Mouse (Mus musculus): ENCODE measurements around the gene Hbq1b. TPM values are rescaled to one million over a fixed set of nuclear protein-coding genes. Genes with fewer than 3 reads are reported as not detected.

Gene Hbq1b
- polyA plus RNA-seq, 1 experiment from 2014 or later: 6.9 TPM

GRCm38 (mm10) chr11:32265117-32265738 is 21.5 kb upstream of the Hbq1b start:
- Histone ChIP-seq H3K36me3 (ENCODE audit: control insufficient read depth, insufficient read depth, low read length) (peaks cover 5% of the 10 kb centered on the region; the same call in 1 of the 2 replicates), H3K4me1 (ENCODE audit: control insufficient read depth, insufficient read depth, low read length) (no peaks in the 10 kb centered on the region; the same call in none of the 2 replicates), H3K4me2 (no peak overlapping the region), H3K27ac (ENCODE audit: low read depth, low read length) (no peak overlapping the region), H3K27me3 (ENCODE audit: control insufficient read depth, insufficient read depth, low read length) (no peaks in the 10 kb centered on the region), H3K9ac (ENCODE audit: low read length) (no peak overlapping the region), H3K9me3 (ENCODE audit: control insufficient read depth, low read length) (no peaks in the 10 kb centered on the region), H3K4me3 (ENCODE audit: low read depth, low read length) (no peak overlapping the region)
- DNase-seq (ENCODE audit: low spot score, missing footprints): peak; percentile 84
- 93% methylated on average over 3 of the region's 3 CpGs for WGBS
- no peak for ATAC-seq (ENCODE audit: low FRiP score)

GRCm38 (mm10) chr11:32266194-32266593 is 20.6 kb upstream of the Hbq1b start:
- ATAC-seq (ENCODE audit: low FRiP score): no peak
- Histone ChIP-seq H3K4me1 (ENCODE audit: control insufficient read depth, insufficient read depth, low read length) (no peaks in the 10 kb centered on the region; the same call in none of the 2 replicates), H3K9me3 (ENCODE audit: control insufficient read depth, low read length) (no peaks in the 10 kb centered on the region), H3K36me3 (ENCODE audit: control insufficient read depth, insufficient read depth, low read length) (0 out of 2 replicates have a peak, but pooled peaks cover 2% of the 10 kb centered on the region), H3K4me2 (no peak overlapping the region), H3K27me3 (ENCODE audit: control insufficient read depth, insufficient read depth, low read length) (no peaks in the 10 kb centered on the region), H3K9ac (ENCODE audit: low read length) (no peak overlapping the region), H3K4me3 (ENCODE audit: low read depth, low read length) (no peak overlapping the region), H3K27ac (ENCODE audit: low read depth, low read length) (no peak overlapping the region)
- DNase-seq (ENCODE audit: low spot score, missing footprints): no peak
- 93% methylated on average over 6 of the region's 6 CpGs for WGBS

- Histone ChIP-seq H3K27me3 (ENCODE audit: control insufficient read depth, insufficient read depth, low read length) (no peaks in the 10 kb centered on the region), H3K9me3 (ENCODE audit: control insufficient read depth, low read length) (no peaks in the 10 kb centered on the region), H3K27ac (ENCODE audit: low read depth, low read length) (peak overlapping the region; percentile 96), H3K4me3 (ENCODE audit: low read depth, low read length) (peak overlapping the region; percentile 80), H3K9ac (ENCODE audit: low read length) (peak overlapping the region; percentile 98), H3K4me2 (peak overlapping the region; percentile 65), H3K4me1 (ENCODE audit: control insufficient read depth, insufficient read depth, low read length) (no peaks in the 10 kb centered on the region; the same call in none of the 2 replicates), H3K36me3 (ENCODE audit: control insufficient read depth, insufficient read depth, low read length) (0 out of 2 replicates have a peak, but pooled peaks cover 2% of the 10 kb centered on the region)
- DNase-seq (ENCODE audit: low spot score, missing footprints) (peak; percentile 86), ATAC-seq (ENCODE audit: low FRiP score) (no peak)
- 37% methylated on average over 6 of the region's 6 CpGs for WGBS
Observed at GRCm38 (mm10) chr11:32266776-32267175, 20.0 kb upstream of the Hbq1b start.

GRCm38 (mm10) chr11:32267188-32267884 is 19.4 kb upstream of the Hbq1b start, which contains the start of gene Nprl3:
Nprl3 (minus strand) TSS chr11:32267707.
- Histone ChIP-seq H3K4me1 (ENCODE audit: control insufficient read depth, insufficient read depth, low read length) (no peaks in the 10 kb centered on the region; the same call in none of the 2 replicates), H3K4me2 (peak within 1 kb of the TSS; percentile 65), H3K36me3 (ENCODE audit: control insufficient read depth, insufficient read depth, low read length) (0 out of 2 replicates have a peak, but pooled peaks cover 2% of the 10 kb centered on the region), H3K4me3 (ENCODE audit: low read depth, low read length) (peak within 1 kb of the TSS; percentile 80), H3K9me3 (ENCODE audit: control insufficient read depth, low read length) (no peaks in the 10 kb centered on the region), H3K27me3 (ENCODE audit: control insufficient read depth, insufficient read depth, low read length) (no peaks in the 10 kb centered on the region), H3K27ac (ENCODE audit: low read depth, low read length) (peak within 1 kb of the TSS; percentile 96), H3K9ac (ENCODE audit: low read length) (peak within 1 kb of the TSS; percentile 98)
- DNase-seq (ENCODE audit: low spot score, missing footprints) (peak; percentile 99), ATAC-seq (ENCODE audit: low FRiP score) (peak; percentile 99)
- under 1% methylated on average over 52 of the region's 54 CpGs for WGBS

- 22% methylated on average over 5 of the region's 5 CpGs for WGBS
- Histone ChIP-seq H3K4me3 (ENCODE audit: low read depth, low read length) (peak overlapping the region; percentile 80), H3K9ac (ENCODE audit: low read length) (peak overlapping the region; percentile 98), H3K9me3 (ENCODE audit: control insufficient read depth, low read length) (no peaks in the 10 kb centered on the region), H3K36me3 (ENCODE audit: control insufficient read depth, insufficient read depth, low read length) (no peaks in the 10 kb centered on the region), H3K4me1 (ENCODE audit: control insufficient read depth, insufficient read depth, low read length) (no peaks in the 10 kb centered on the region; the same call in none of the 2 replicates), H3K27ac (ENCODE audit: low read depth, low read length) (peak overlapping the region; percentile 96), H3K27me3 (ENCODE audit: control insufficient read depth, insufficient read depth, low read length) (no peaks in the 10 kb centered on the region), H3K4me2 (peak overlapping the region; percentile 65)
- ATAC-seq (ENCODE audit: low FRiP score) (peak; percentile 22; the same call in 1 of the 2 replicates), DNase-seq (ENCODE audit: low spot score, missing footprints) (peak; percentile 92)
Observed at GRCm38 (mm10) chr11:32267964-32268363, 18.8 kb upstream of the Hbq1b start.

DNA sequence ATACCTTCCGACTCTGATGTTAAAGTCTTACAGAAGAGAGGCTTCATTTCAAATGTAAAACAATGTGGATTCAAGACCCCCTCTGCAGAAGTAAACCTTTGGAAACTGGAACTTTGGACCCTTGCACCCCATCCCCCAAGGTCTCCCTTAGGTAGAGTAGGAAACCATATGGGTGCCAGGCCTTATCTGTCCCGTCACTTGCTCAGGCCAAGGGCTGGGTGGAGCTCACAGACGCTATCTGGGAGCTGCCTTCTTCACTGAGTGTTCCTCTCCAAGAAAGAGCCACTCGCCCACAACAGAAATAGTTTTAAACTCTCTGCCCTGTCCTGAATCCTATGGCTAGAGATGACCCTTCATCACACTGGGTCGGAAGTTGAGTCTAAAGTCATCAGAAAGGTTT is 17.8 kb upstream of the Hbq1b start:
- Histone ChIP-seq H3K9ac (ENCODE audit: low read length) (no peak overlapping the region), H3K27ac (ENCODE audit: low read depth, low read length) (no peak overlapping the region), H3K36me3 (ENCODE audit: control insufficient read depth, insufficient read depth, low read length) (no peaks in the 10 kb centered on the region), H3K4me1 (ENCODE audit: control insufficient read depth, insufficient read depth, low read length) (no peaks in the 10 kb centered on the region; the same call in none of the 2 replicates), H3K4me2 (no peak overlapping the region), H3K4me3 (ENCODE audit: low read depth, low read length) (no peak overlapping the region), H3K9me3 (ENCODE audit: control insufficient read depth, low read length) (no peaks in the 10 kb centered on the region), H3K27me3 (ENCODE audit: control insufficient read depth, insufficient read depth, low read length) (no peaks in the 10 kb centered on the region)
- ATAC-seq (ENCODE audit: low FRiP score) (no peak), DNase-seq (ENCODE audit: low spot score, missing footprints) (no peak)
- WGBS: 85% methylated on average over 5 of the region's 5 CpGs

- H3K4me3 ChIP-seq (ENCODE audit: low read depth, low read length): no peak overlapping the region
- DNase-seq (ENCODE audit: low spot score, missing footprints) (no peak), ATAC-seq (ENCODE audit: low FRiP score) (no peak)
- no peaks in the 10 kb centered on the region for H3K36me3 ChIP-seq (ENCODE audit: control insufficient read depth, insufficient read depth, low read length)
- 46% methylated on average over 4 of the region's 4 CpGs for WGBS
- no peaks in the 10 kb centered on the region for H3K9me3 ChIP-seq (ENCODE audit: control insufficient read depth, low read length)
- H3K4me2 ChIP-seq: no peak overlapping the region
- H3K4me1 ChIP-seq (ENCODE audit: control insufficient read depth, insufficient read depth, low read length): no peaks in the 10 kb centered on the region; the same call in none of the 2 replicates
- H3K27me3 ChIP-seq (ENCODE audit: control insufficient read depth, insufficient read depth, low read length): no peaks in the 10 kb centered on the region
- no peak overlapping the region for H3K9ac ChIP-seq (ENCODE audit: low read length)
- no peak overlapping the region for H3K27ac ChIP-seq (ENCODE audit: low read depth, low read length)
Observed at GRCm38 (mm10) chr11:32271178-32271577, 15.6 kb upstream of the Hbq1b start.

GRCm38 (mm10) chr11:32276347-32276746 is 10.4 kb upstream of the Hbq1b start, which contains the start of gene Hba-x:
Hba-x (plus strand) TSS chr11:32276400.
- no peaks in the 10 kb centered on the region for H3K27me3 ChIP-seq (ENCODE audit: control insufficient read depth, insufficient read depth, low read length)
- DNase-seq (ENCODE audit: low spot score, missing footprints) (no peak), ATAC-seq (ENCODE audit: low FRiP score) (no peak)
- H3K4me2 ChIP-seq: no peak within 1 kb of the TSS
- H3K9me3 ChIP-seq (ENCODE audit: control insufficient read depth, low read length): no peaks in the 10 kb centered on the region
- H3K4me3 ChIP-seq (ENCODE audit: low read depth, low read length): no peak within 1 kb of the TSS
- H3K4me1 ChIP-seq (ENCODE audit: control insufficient read depth, insufficient read depth, low read length): no peaks in the 10 kb centered on the region
- H3K36me3 ChIP-seq (ENCODE audit: control insufficient read depth, insufficient read depth, low read length): no peaks in the 10 kb centered on the region
- no peak within 1 kb of the TSS for H3K9ac ChIP-seq (ENCODE audit: low read length)
- no peak within 1 kb of the TSS for H3K27ac ChIP-seq (ENCODE audit: low read depth, low read length)
- WGBS: 74% methylated on average over 3 of the region's 3 CpGs

Data from midbrain, embryonic 11.5 days (tissue).